Mouse (Mus musculus) cerebellum, adult 2 months (tissue): ENCODE measurements around the gene Best1. TPM values are rescaled to one million over a fixed set of nuclear protein-coding genes. Genes with fewer than 3 reads are reported as not detected.

Experiments used
- DNase-seq, 2 experiments: peaks; one replicate each; pipeline ENCODE4 v3.0.0; 2021
- H3K27ac ChIP-seq: fragments of 200-500 bp; 2 replicates; pipeline ENCODE4 v1.5.1; 2012; ENCODE audit warnings: low read length, control low read depth, inconsistent platforms; ENCODE audit not compliant: insufficient read depth
- H3K27me3 ChIP-seq: fragments of 200-500 bp; 2 replicates; pipeline ENCODE4 v1.6.1; 2012; ENCODE audit warnings: inconsistent platforms, mild to moderate bottlenecking, low read length, moderate library complexity; ENCODE audit not compliant: control insufficient read depth, insufficient read depth
- H3K4me1 ChIP-seq: fragments of 200-500 bp; 2 replicates; pipeline ENCODE4 v1.6.1; 2011; ENCODE audit warnings: low read length; ENCODE audit not compliant: control insufficient read depth, insufficient read depth
- H3K4me3 ChIP-seq: fragments of 200-500 bp; replicated peaks from 2 replicates; pipeline ENCODE3; 2011; ENCODE audit warnings: mild to moderate bottlenecking, low read depth, low read length, control low read depth; ENCODE audit not compliant: insufficient read depth
- CTCF ChIP-seq: fragments of 200-500 bp; IDR thresholded peaks from 2 replicates; pipeline ENCODE4 v1.5.1; 2011; ENCODE audit warnings: low read depth, mild to moderate bottlenecking, control low read depth, low read length, moderate library complexity, borderline replicate concordance; ENCODE audit not compliant: insufficient read depth
- POLR2A ChIP-seq: fragments of 200-500 bp; IDR thresholded peaks from 2 replicates; pipeline ENCODE4 v1.6.1; 2011; ENCODE audit warnings: low read length, control low read depth, borderline replicate concordance; ENCODE audit not compliant: insufficient read depth
- WGBS: fragments of 180-500 bp; shearing (Covaris S2); methylation state at CpG from one replicate; pipeline ENCODE4 v1.1.7; 2018; 5-methylcytosine and 5-hydroxymethylcytosine counted together
- polyA plus RNA-seq: library from polyadenylated mRNA; depleted of rRNA; stranded (reverse); fragments of >200 nt; gene quantifications from 2 replicates; pipeline ENCODE4 v1.2.3, GENCODE M21; 2012

The Best1 gene
- polyA plus RNA-seq, 1 experiment: 0.77 TPM

DNA sequence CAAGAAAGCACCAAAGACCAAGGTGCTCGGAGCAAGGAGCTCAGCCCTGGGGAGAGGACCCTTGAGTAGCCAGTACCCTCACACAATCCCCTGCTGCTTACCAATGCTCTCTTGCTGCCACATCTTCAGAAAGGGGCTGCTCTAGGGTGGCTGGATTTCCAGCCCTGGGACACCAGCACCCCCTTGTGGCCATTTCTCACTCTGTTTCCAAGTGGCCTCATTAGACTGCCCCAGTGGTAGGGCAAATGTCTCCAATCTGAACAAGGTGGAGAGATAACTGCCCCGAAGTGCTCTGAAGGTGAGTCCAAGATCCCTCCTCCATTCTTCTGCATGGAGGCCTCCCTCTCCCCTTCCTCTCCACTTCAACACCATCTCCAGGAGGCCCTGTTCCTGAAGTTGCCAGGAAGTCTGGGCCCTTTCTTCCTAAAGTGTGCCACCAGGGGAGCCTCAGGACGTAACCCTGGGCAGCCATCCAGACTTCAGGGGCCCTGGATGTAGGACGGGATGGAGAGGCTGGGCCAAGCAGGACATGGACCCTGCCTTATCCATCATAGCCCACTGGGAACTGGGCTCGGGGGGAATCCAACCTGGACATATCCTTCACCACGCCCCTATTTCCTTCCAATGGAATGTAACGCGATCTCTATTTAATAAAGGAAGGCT is 33.5 kb upstream of the Best1 start:
- H3K4me3 ChIP-seq: no peak overlapping the region
- 68% methylated on average over 8 of the region's 8 CpGs for WGBS
- H3K4me1 ChIP-seq: peaks cover 3% of the 10 kb centered on the region; the same call in 1 of the 2 replicates
- DNase-seq: peak; percentile 50 to 68
- TF ChIP-seq CTCF: peak; percentile 72
- TF ChIP-seq POLR2A: no peak
- no peak overlapping the region for H3K27ac ChIP-seq
- no peaks in the 10 kb centered on the region for H3K27me3 ChIP-seq

DNA sequence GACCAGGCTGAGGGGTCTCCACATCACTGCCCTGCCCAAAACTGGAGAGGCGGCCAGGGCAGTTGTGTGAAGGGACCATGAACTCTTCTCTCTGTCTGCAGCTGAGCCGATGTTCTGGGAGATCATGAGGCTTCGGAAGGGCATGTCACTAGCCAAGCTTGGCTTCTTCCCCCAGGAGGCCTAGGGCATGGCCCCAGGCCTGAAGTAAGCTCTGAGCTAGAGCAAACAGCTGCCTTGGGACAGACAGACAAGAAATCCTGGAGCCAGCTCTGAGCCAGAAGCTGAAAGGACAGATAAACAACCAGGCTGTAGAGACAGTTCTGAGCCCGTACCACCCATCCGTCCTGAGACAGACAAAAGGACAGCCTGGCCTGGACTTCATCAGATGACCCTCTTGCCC is 32.9 kb upstream of the Best1 start:
- WGBS: 86% methylated on average over 5 of the region's 5 CpGs
- H3K27me3 ChIP-seq: no peaks in the 10 kb centered on the region
- no peak for TF ChIP-seq POLR2A
- no peak for TF ChIP-seq CTCF
- H3K27ac ChIP-seq: no peak overlapping the region
- H3K4me1 ChIP-seq: peaks cover 3% of the 10 kb centered on the region; the same call in 1 of the 2 replicates
- no peak overlapping the region for H3K4me3 ChIP-seq
- DNase-seq: no peak

DNA sequence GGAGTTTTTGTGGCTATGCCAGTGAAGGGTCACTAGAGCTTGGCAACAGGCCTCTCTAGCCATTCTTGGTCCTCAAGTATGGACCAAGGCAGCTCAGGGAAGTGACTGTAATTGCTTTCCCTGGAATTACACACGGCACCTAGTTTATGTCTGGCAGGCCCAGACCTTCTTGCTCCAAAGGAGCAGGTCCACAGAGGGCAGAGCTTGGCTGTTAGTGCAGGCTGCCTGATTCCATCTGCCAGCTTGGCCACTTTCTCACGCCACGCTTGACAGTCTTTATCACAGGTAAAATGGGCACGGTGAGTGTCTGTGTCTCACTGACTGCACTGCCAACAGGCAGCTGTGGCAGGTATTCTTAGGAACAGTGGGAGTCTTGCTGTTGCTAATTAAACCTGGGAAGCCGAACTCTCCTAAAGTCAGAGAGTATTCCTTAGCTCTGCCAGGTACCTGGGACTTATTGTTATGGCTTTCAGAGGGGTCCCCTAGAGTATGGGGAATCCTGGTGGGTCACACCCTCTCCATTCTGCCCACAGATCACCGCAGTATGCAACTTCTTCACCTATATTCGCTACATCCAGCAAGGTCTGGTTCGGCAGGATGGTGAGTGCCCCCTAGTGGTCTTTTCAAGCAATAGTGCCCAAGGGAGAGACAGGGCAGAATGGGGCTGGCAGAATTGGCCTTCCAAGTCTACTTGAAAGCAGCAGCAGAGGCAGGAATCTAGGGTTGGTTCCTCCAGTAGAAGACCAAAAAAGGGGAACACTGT is 32.0 kb upstream of the Best1 start:
- DNase-seq: peak; percentile 70 to 72
- TF ChIP-seq CTCF (peak; percentile 82), POLR2A (no peak)
- WGBS: 9% methylated on average over 8 of the region's 8 CpGs
- no peak overlapping the region for H3K27ac ChIP-seq
- H3K27me3 ChIP-seq: no peaks in the 10 kb centered on the region
- H3K4me1 ChIP-seq: no peaks in the 10 kb centered on the region; the same call in 1 of the 2 replicates
- H3K4me3 ChIP-seq: no peak overlapping the region

DNA sequence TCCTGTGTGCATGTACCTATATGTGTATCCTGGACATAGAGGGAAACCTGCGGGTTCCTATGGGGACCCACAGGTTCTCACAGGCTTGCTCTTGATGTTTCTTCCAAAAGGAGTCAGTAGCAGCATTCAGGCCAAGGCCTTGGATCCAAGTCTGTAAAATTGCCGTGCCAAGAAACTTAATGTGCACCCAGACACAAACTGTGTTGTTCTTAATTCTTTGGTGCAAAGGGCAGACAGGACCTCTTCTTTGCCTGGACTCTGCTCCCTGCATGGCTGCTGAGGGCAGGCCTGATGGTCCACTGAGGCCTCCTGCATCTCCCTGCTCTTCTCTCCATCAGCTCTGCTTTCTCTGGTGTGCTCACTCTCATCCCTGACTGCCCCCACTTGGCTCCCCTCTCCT is 28.3 kb upstream of the Best1 start:
- DNase-seq: no peak
- H3K4me1 ChIP-seq: no peaks in the 10 kb centered on the region; the same call in 1 of the 2 replicates
- no peaks in the 10 kb centered on the region for H3K27me3 ChIP-seq
- TF ChIP-seq POLR2A (no peak), CTCF (no peak)
- H3K4me3 ChIP-seq: no peak overlapping the region
- WGBS: 87% methylated on average over 2 of the region's 2 CpGs
- H3K27ac ChIP-seq: no peak overlapping the region

DNA sequence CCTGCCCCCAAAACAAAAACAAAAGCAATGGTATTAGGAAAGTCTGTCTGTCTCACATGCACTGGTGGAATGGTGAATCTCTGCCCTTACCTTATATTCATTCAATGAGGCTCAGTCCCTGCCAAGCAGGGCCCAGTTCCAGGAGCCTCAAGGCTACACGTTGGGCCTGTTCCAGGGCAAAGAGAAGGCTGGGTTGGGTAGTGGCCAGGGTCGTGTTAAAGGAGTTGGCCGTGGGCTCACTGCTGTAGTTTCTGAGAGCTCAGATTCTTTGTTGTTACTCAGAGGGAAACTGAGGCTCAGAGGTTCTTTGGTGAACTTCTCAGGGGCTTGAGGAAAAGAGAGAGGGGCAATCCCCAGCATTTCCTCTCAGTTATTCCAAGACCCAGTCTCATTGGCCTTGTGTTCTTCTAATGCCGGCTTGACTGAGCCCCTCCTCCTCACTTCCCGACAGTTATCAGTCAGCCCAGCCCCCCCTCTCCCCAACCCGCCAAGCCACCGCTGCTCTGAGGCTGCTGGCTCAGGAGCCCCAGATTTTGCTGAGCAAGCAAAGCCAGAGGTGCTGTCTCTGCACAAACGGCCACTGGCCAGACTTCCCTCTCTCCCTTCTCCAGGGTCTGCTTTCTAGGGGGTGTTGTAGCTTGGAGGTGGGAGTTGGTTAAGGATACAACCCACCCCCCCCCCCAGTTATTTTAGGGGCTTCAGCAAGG is 23.9 kb upstream of the Best1 start:
- H3K27ac ChIP-seq: no peak overlapping the region
- TF ChIP-seq CTCF (no peak), POLR2A (no peak)

DNA sequence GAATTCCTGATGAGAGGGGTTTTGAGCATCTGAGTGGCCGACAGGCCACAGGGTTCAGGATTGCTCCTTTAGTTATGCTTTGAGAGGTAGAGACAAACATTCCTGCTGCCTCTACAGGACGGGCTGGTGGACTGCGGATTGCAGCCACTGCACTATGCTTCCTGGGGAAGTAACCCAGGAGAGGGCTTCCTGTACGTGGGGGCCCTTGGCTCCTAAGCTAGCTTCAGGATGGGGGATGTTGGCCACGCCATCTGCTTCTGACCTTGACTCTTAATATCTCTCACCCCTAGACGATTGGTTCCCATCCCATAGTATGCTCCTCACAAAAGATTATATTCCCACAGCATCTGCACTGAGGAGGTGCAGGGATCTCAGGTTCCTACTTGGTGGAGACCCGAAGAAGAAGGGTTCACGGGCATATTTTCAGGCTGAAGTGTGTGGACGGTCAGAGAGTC is 21.9 kb upstream of the Best1 start:
- H3K4me1 ChIP-seq: peaks cover 10% of the 10 kb centered on the region
- H3K4me3 ChIP-seq: no peak overlapping the region
- WGBS: 69% methylated on average over 9 of the region's 9 CpGs
- TF ChIP-seq CTCF (no peak), POLR2A (no peak)
- no peak for DNase-seq
- no peaks in the 10 kb centered on the region for H3K27me3 ChIP-seq
- H3K27ac ChIP-seq: no peak overlapping the region

More for the DNA sequence above, 23.9 kb upstream of the Best1 start:
- Histone ChIP-seq H3K27me3 (no peaks in the 10 kb centered on the region), H3K4me3 (no peak overlapping the region), H3K4me1 (no peaks in the 10 kb centered on the region)
- no peak for DNase-seq
- 8% methylated on average over 8 of the region's 8 CpGs for WGBS

DNA sequence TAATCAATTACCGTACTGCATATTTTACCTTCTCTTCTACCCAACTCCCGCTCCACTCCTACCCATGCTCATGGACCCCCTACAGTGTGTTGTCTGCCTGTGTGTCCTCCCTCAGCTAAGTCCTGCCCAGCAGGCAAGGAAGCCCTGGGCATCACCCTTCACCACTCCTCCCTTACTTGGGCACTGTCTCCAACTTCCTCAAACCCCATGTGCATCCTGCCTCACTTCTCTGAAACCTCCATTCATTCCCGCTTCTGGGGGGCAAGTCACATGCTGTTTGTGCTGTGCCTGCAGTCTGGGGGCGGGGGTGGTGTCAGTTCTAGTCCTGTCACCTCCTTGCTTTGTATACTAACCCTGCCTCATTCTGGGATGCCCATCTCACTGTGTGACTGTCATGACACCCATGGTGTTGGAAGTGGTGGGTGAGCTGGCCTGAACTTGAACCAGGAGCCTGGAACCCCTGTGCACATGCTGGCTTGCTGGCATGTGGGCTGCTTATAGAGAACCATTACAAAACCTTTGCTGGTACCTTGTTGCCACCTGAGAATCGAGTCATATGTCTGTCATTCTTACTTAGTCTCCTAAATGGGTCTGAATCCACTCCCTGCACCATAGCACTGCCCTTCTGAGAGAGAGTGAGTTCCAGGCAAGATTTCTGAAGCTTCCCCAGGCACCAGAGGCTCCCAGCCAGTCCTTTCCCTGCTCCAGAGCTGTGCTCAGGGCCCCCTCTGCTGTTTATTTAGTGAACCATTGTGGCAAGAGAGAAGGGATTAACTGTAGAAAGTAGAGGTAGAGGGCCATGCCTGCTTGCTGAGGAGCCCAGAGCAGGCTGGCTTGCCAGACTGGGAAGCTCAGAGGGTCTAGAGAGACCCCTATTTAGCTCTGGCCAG is 21.2 kb upstream of the Best1 start:
- no peak for DNase-seq
- H3K4me1 ChIP-seq: peaks cover 10% of the 10 kb centered on the region
- no peak overlapping the region for H3K27ac ChIP-seq
- WGBS: 66% methylated on average over 5 of the region's 5 CpGs
- H3K4me3 ChIP-seq: no peak overlapping the region
- H3K27me3 ChIP-seq: no peaks in the 10 kb centered on the region
- peak; percentile 2; the same call in 1 of the 2 replicates for TF ChIP-seq CTCF
- no peak for TF ChIP-seq POLR2A
